Mouse (Mus musculus) 3T3-L1 (cell line): ENCODE data around the gene Ubr3.
"Not testable (repeated sequence)": the region's sequence is repeated elsewhere in the genome, so short reads cannot be mapped to it uniquely, and the experiment has no call there.

Experiments used
- DNase-seq: peaks from one replicate; pipeline ENCODE4 v3.0.0-alpha.2; 2015; ENCODE audit warnings: low read depth, low spot score

Gene Ubr3

GRCm38 (mm10) chr2:69907394-69907793 lies 10.3 kb downstream of the Ubr3 start:
- not testable (repeated sequence) for DNase-seq

- no peak for DNase-seq
These were observed 15.8 kb downstream of the Ubr3 start for GRCm38 (mm10) chr2:69912801-69913200.

GRCm38 (mm10) chr2:69917301-69917700 lies 20.3 kb downstream of the Ubr3 start:
- DNase-seq, result no peak

GRCm38 (mm10) chr2:69924943-69925342 lies 27.9 kb downstream of the Ubr3 start:
- DNase-seq, result no peak

- no peak for DNase-seq
These were observed 39.3 kb downstream of the Ubr3 start for GRCm38 (mm10) chr2:69936331-69936730.

- DNase-seq, result no peak
These were observed 42.2 kb downstream of the Ubr3 start for GRCm38 (mm10) chr2:69939226-69939625.

GRCm38 (mm10) chr2:69939649-69940048 lies 42.6 kb downstream of the Ubr3 start:
- DNase-seq, result no peak

- peak; percentile 90 for DNase-seq
These were observed 44.5 kb downstream of the Ubr3 start for GRCm38 (mm10) chr2:69941391-69942030.

- no peak for DNase-seq
These were observed 55.8 kb downstream of the Ubr3 start for GRCm38 (mm10) chr2:69952849-69953248.

- peak; percentile 69 for DNase-seq
These were observed 58.6 kb downstream of the Ubr3 start for GRCm38 (mm10) chr2:69955635-69956034.

- DNase-seq, result peak; percentile 8
These were observed 60.6 kb downstream of the Ubr3 start for GRCm38 (mm10) chr2:69957622-69958021.

GRCm38 (mm10) chr2:69974896-69975295 lies 77.8 kb downstream of the Ubr3 start:
- DNase-seq, result no peak

- DNase-seq, result no peak
These were observed 92.2 kb downstream of the Ubr3 start for GRCm38 (mm10) chr2:69989224-69989623.

GRCm38 (mm10) chr2:69990647-69991046 lies 93.6 kb downstream of the Ubr3 start:
- DNase-seq, result peak; percentile 11

GRCm38 (mm10) chr2:69994082-69994736 lies 97.2 kb downstream of the Ubr3 start:
- not testable (repeated sequence) for DNase-seq

GRCm38 (mm10) chr2:69994779-69995178 lies 97.7 kb downstream of the Ubr3 start:
- peak; percentile 15 for DNase-seq

- DNase-seq, result no peak
These were observed 102.2 kb downstream of the Ubr3 start for GRCm38 (mm10) chr2:69999097-69999770.

GRCm38 (mm10) chr2:70000316-70000715 lies 103.3 kb downstream of the Ubr3 start:
- no peak for DNase-seq

GRCm38 (mm10) chr2:70006492-70006891 lies 109.4 kb downstream of the Ubr3 start:
- DNase-seq, result no peak

- no peak for DNase-seq
These were observed 115.9 kb downstream of the Ubr3 start for GRCm38 (mm10) chr2:70012941-70013340.

- peak; percentile 32 for DNase-seq
These were observed 121.2 kb downstream of the Ubr3 start for GRCm38 (mm10) chr2:70018236-70018635.

GRCm38 (mm10) chr2:70024454-70024853 lies 127.4 kb downstream of the Ubr3 start:
- DNase-seq, result no peak

GRCm38 (mm10) chr2:70025711-70026110 lies 128.7 kb downstream of the Ubr3 start:
- no peak for DNase-seq
